Mouse (Mus musculus): ENCODE results near the gene Pgam1.

- no peak for TF ChIP-seq CTCF (IDR thresholded peaks at IDR 0.05; ENCODE audit: borderline replicate concordance, insufficient read depth, low read length)
- no peak for TF ChIP-seq POLR2A (IDR thresholded peaks at IDR 0.05; ENCODE audit: low read depth, low read length)
Measured at GRCm38 (mm10) chr19:41934124-41934523, 22.4 kb downstream of the Pgam1 start.
